Mouse (Mus musculus): ENCODE results near the gene Npm3. TPM values are rescaled to one million over a fixed set of nuclear protein-coding genes. Genes with fewer than 3 reads are reported as not detected.
A peak's percentile ranks its signal among the peaks of the same experiment; 100 is the strongest.

The Npm3 gene
- polyA plus RNA-seq (2016; fragmentation: Nextera tagmentation; extraction: Ambion mirVana) = 6.7 and 7.6 TPM in 2 replicates

DNA sequence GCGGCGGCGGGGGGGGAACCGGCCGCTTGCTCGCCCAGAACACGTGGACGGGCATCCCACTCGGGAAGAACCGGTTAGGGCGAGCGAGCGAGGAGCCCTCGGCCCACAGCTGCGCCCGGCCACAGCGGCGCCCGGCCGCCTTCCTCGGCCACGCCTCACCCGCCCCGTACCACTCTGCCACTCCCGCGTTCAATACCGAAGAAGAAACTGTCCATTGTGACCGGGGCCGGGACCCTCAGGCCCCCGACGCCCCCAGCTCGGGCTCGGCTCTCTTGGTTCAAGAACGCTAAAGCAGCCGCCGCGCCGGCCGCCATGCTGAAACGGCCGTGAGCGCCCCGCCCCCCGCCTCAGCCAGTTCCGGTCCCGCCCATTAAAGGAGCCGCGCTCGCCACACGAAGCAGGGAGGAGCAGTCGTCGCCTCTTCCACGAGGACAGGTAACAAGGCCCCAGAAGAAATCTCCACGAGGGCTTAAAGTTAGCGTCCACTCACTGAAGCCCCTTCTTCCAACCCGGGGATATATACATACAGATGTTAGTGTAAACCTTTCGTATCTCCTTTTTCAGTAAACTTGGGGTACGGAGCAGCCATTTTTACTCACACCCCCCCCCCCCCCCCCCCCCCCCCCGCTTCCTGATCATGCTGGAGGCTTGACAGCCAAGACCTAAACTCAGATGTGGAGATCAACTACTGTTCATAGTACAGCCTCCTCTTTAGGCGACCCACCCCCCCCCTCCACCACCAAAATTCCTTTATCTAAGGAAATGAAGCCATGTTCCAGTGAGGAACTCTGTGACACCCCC, at the start of gene Npm3:
Gene Npm3, minus strand, starts transcription at position 349 of the 801 bp plus-strand sequence.
- peaks cover 39% of the 10 kb centered on the region for H3K27me3 ChIP-seq
- H3K4me3 ChIP-seq = peak within 1 kb of the TSS; percentile 91
- under 1% methylated on average over 52 of the region's 60 CpGs for WGBS
- peaks cover 27% of the 10 kb centered on the region for H3K36me3 ChIP-seq
- peak; percentile 74 for ATAC-seq (ENCODE audit: low FRiP score)
- H3K4me1 ChIP-seq = peaks cover 29% of the 10 kb centered on the region
- no peaks in the 10 kb centered on the region for H3K9me3 ChIP-seq (replicated peaks)
- H3K4me2 ChIP-seq (replicated peaks) = peak within 1 kb of the TSS; percentile 95
- no peak within 1 kb of the TSS for H3K27ac ChIP-seq
- peak within 1 kb of the TSS; percentile 89 for H3K9ac ChIP-seq

DNA sequence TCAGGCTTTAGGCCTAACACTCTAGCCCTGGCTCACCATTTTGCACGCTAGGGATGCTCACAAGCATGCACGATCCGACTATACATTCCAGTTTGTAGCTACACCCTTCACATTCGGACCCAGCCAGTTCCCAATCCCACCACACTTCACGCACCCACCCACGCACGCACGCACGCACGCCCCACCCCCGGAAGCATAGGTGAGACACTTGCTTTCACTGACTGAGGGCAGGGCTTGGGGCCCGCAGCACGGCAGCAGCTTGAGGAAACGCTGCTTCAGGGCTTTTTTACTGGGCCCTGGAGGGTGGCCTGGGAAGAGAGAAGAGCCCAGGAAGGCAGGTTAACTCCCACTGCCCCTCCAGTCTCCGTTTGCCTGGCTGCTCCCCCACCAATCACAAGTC, 47.5 kb upstream of the Npm3 start:
- no peak overlapping the region for H3K4me3 ChIP-seq
- H3K36me3 ChIP-seq = no peaks in the 10 kb centered on the region
- no peaks in the 10 kb centered on the region for H3K9me3 ChIP-seq (replicated peaks)
- no peak overlapping the region for H3K4me2 ChIP-seq (replicated peaks)
- no peak overlapping the region for H3K27ac ChIP-seq
- no peak for ATAC-seq (ENCODE audit: low FRiP score)
- H3K4me1 ChIP-seq = peaks cover 10% of the 10 kb centered on the region
- no peak overlapping the region for H3K9ac ChIP-seq
- 79% methylated on average over 15 of the region's 15 CpGs for WGBS
- H3K27me3 ChIP-seq = no peaks in the 10 kb centered on the region

DNA sequence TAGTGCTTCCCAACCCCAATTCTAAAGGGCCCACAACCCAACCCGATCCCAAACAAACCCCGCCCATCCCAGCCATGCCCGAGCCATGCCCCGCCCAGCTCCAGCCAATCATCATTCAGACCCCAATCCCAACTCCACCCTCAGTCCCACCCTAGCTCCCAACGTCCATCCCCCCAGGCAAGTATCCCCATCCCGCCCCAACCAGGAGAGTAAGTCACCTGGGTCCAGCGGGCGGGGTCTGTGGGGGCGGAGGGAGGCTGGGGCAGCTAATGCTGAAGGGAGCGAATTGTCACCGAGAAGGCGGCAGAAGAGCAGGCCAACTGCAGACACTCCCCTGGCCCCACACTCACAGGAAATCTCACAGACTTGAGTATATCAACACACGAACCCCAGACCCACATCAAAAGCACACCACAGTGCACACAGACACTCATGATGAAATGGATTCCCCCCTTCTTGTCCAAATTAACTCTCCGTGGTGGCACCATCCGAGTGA, 46.7 kb upstream of the Npm3 start:
- WGBS = 13% methylated on average over 15 of the region's 15 CpGs
- ATAC-seq (ENCODE audit: low FRiP score) = no peak
- Histone ChIP-seq H3K4me3 (peak overlapping the region; percentile 10; the same call in 1 of the 2 replicates), H3K4me2 (replicated peaks) (peak overlapping the region; percentile 46), H3K27me3 (no peaks in the 10 kb centered on the region), H3K9me3 (replicated peaks) (no peaks in the 10 kb centered on the region), H3K4me1 (peaks cover 10% of the 10 kb centered on the region), H3K36me3 (no peaks in the 10 kb centered on the region), H3K9ac (no peak overlapping the region), H3K27ac (no peak overlapping the region)

DNA sequence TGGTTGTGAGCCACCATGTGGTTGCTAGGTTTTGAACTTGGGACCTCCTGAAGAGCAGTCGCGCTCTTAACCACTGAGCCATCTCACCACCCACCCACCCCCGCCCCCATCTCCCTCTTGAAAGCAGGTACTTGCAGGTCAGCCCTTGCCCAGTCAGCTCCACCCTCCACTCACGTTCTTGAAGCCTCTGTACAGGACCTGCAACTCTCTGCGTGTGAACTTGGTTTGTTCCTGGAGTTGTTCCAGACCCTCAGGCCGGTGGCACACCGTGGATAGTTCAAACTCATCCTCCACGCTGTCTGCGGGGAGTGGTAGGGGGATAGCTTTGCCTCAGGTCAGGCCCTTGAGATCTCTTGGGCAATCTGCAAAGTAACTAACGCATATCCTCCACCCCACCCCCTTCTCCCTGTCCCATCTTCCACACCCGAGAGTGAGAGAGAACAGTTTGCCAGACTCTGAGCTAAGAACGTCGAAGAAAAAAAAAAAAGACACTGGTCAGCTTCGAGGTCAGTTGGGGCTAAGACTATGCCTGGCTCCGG, 46.1 kb upstream of the Npm3 start:
- H3K4me1 ChIP-seq = peaks cover 10% of the 10 kb centered on the region
- no peaks in the 10 kb centered on the region for H3K27me3 ChIP-seq
- 31% methylated on average over 15 of the region's 15 CpGs for WGBS
- H3K4me2 ChIP-seq (replicated peaks) = peak overlapping the region; percentile 46
- no peaks in the 10 kb centered on the region for H3K36me3 ChIP-seq
- H3K9ac ChIP-seq = no peak overlapping the region
- H3K9me3 ChIP-seq (replicated peaks) = no peaks in the 10 kb centered on the region
- no peak overlapping the region for H3K27ac ChIP-seq
- 0 out of 2 replicates have a peak overlapping the region, but pooled peaks have one; percentile 10 for H3K4me3 ChIP-seq
- ATAC-seq (ENCODE audit: low FRiP score) = no peak

DNA sequence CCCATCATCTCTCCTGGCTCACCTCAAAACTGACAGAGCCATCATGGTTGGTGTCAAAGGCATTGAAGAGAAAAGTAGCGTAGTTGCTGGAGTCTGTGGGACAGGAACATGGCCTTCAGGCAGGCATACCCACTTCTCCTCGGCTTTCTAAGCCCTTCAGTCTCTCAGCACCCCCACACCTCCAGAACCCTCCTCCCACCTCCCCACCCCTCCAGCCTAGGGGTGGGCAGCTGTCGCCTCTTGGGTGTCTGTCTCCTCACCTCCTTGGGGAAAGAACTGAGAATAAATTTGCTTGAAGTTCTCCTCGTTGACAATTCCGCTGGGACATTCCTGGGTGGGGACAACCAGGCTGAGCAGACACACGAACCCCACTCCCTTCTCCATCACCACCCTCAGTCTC, 45.3 kb upstream of the Npm3 start:
- no peak for ATAC-seq (ENCODE audit: low FRiP score)
- WGBS = 75% methylated on average over 6 of the region's 6 CpGs

DNA sequence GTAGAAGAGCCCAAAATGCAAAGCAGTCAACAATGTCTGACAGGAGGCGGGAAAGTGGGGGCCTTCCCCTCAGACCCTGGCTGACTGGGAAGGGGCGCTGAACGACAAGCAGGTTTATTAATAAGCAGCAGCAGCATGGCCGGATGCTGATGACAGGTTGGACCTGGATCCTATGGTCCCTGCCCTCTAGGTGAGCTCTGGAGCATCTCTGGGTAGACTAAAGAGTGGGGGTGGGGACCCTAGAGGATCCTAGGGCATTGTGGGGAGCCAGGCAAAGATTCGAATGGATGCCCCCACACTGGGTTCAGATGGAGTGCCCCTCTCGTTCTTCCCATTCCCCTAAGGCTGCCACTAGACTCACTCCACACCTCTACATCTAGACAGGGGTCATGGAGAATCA, 43.0 kb upstream of the Npm3 start:
- no peak for ATAC-seq (ENCODE audit: low FRiP score)
- Histone ChIP-seq H3K27me3 (no peaks in the 10 kb centered on the region), H3K9ac (no peak overlapping the region), H3K27ac (no peak overlapping the region), H3K4me2 (replicated peaks) (no peak overlapping the region), H3K4me3 (no peak overlapping the region), H3K9me3 (replicated peaks) (no peaks in the 10 kb centered on the region), H3K36me3 (no peaks in the 10 kb centered on the region), H3K4me1 (peaks cover 10% of the 10 kb centered on the region)
- WGBS = 86% methylated on average over 6 of the region's 6 CpGs

More for the DNA sequence above, 45.3 kb upstream of the Npm3 start:
- H3K4me3 ChIP-seq = no peak overlapping the region
- H3K27ac ChIP-seq = no peak overlapping the region
- H3K4me2 ChIP-seq (replicated peaks) = no peak overlapping the region
- H3K9ac ChIP-seq = no peak overlapping the region
- H3K27me3 ChIP-seq = no peaks in the 10 kb centered on the region
- no peaks in the 10 kb centered on the region for H3K9me3 ChIP-seq (replicated peaks)
- H3K36me3 ChIP-seq = no peaks in the 10 kb centered on the region
- H3K4me1 ChIP-seq = peaks cover 10% of the 10 kb centered on the region

DNA sequence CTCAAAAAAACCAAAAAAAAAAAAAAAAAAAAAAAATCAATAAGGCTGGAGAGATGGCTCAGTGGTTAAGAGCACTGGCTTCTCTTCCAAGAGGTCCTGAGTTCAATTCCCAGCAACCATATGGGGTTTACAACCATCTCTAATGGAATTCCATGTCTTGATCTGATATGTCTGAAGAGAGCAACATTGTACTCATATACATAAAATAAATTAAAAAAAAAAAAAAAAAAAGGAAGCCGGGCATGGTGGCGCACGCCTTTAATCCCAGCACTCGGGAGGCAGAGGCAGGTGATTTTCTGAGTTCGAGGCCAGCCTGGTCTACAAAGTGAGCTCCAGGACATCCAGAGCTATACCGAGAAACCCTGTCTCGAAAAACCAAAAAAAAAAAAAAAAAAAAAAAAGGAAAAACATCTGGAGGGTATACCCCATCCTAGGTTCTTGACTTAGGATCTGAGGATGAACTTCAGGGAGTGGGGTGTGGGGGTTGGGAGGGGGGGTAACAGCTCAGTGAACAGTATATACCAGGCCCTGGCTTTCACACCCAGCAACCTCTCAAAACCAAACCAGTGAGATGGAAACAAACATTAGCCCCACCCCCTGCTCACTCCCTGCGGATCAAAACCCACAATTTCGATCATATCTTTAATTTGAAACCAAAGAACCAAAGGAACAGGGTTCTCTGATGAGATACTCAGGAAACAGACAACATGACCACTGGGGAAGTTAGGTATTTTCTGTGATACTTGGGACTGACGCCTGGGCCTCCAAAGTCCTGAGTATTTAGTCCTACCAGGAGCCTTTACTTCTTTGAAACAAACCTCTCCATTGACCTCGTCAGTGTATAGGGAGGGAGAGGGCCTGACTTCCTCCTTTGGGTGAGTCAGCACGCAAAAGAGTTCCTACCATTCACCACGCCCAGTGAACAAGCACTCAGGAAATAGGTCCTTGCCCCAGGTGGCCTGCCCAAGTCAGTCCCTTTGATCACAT, 40.8 kb upstream of the Npm3 start:
- H3K27ac ChIP-seq = no peak overlapping the region
- H3K36me3 ChIP-seq = no peaks in the 10 kb centered on the region
- H3K4me3 ChIP-seq = no peak overlapping the region
- no peak overlapping the region for H3K4me2 ChIP-seq (replicated peaks)
- no peak for ATAC-seq (ENCODE audit: low FRiP score)
- H3K4me1 ChIP-seq = peaks cover 4% of the 10 kb centered on the region; the same call in 1 of the 2 replicates
- no peaks in the 10 kb centered on the region for H3K27me3 ChIP-seq
- WGBS = 77% methylated on average over 11 of the region's 13 CpGs
- H3K9me3 ChIP-seq (replicated peaks) = no peaks in the 10 kb centered on the region
- H3K9ac ChIP-seq = no peak overlapping the region

DNA sequence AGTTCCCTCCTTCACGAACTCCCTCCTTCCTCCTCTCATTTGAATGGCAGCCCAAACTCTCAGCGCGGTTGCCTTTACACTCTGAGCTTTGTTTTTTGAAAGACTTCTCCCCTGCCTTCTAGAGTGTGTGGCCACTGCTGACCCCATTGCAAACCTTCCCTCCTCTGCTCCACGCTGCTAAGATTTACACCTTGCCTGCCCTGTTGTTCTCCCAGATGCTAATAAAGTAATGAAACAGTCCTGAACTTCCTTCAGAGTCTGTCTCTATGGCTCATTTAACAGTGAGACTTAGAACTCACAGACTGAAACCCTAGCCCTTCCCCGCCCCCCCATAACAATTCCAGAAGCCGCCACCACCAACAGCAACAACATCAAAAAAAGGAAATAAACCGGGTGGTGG, 40.0 kb upstream of the Npm3 start:
- Histone ChIP-seq H3K27me3 (no peaks in the 10 kb centered on the region), H3K36me3 (no peaks in the 10 kb centered on the region), H3K4me3 (no peak overlapping the region), H3K4me2 (replicated peaks) (no peak overlapping the region), H3K9me3 (replicated peaks) (no peaks in the 10 kb centered on the region), H3K27ac (no peak overlapping the region), H3K4me1 (peaks cover 4% of the 10 kb centered on the region; the same call in 1 of the 2 replicates), H3K9ac (no peak overlapping the region)
- no peak for ATAC-seq (ENCODE audit: low FRiP score)
- 82% methylated on average over 7 of the region's 7 CpGs for WGBS

DNA sequence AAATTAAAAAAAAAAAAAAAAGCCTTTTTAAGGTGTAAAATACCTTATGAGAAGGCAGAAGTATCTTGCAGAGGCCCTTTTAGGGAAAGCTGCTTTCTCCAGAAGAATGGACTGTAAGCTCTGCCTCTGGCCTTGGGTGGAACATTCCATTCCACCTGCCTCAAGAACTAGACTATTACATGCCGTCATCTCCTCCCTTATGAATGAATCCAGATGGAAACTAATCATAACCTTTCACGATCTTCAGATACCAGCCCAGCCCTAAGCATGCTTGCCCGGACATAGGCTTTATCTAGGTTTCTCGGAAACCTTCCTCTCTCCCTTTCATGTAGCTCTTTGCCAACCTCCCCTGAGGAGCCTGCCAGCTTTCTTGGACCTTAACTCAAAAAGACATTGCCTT, 38.9 kb upstream of the Npm3 start:
- no peaks in the 10 kb centered on the region for H3K36me3 ChIP-seq
- H3K27ac ChIP-seq = no peak overlapping the region
- H3K4me1 ChIP-seq = peaks cover 9% of the 10 kb centered on the region; the same call in 1 of the 2 replicates
- no peak for ATAC-seq (ENCODE audit: low FRiP score)
- H3K27me3 ChIP-seq = no peaks in the 10 kb centered on the region
- no peaks in the 10 kb centered on the region for H3K9me3 ChIP-seq (replicated peaks)
- 87% methylated on average over 4 of the region's 4 CpGs for WGBS
- no peak overlapping the region for H3K4me3 ChIP-seq
- H3K9ac ChIP-seq = no peak overlapping the region
- H3K4me2 ChIP-seq (replicated peaks) = no peak overlapping the region

DNA sequence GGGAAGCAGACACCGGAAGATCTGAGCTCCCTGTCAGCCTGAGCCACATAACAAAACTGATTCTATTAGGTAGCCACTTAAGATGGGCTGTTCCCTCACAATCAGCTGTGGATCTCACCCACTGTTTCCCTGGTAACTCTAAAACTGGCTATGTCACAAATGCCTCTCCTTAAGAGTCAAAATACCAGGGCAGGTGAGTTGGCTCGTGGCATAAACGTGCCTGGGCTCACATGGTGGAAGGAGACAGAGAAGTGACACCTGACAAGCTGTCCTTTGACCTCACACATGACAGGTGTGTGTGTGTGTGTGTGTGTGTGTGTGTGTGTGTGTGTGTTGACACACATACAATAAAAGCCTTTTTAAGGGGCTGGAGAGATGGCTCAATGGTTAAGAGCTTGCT, 38.1 kb upstream of the Npm3 start:
- no peak for ATAC-seq (ENCODE audit: low FRiP score)
- 74% methylated on average over 3 of the region's 3 CpGs for WGBS
- no peak overlapping the region for H3K9ac ChIP-seq

DNA sequence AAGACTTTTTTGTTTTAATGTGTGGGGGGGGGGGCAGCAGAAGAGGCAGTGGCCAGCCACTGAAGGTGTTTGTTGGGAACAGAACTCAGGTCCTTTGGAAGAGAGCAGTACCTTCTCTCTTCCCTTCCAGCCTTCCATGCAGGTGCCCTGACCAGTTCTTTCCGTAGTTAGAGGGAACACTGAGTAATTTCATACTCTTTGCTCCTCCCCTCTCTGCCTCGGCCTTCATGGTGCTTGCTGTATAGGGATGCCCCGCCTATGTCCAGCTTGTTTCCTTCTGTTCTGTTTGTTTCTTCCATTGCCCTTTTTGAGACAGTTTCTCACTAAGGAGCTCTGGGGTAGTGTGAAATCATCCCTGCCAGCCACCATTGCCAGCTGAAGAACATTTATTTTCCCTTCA, 36.1 kb upstream of the Npm3 start:
- 78% methylated on average over 2 of the region's 3 CpGs for WGBS
- no peak overlapping the region for H3K4me3 ChIP-seq
- ATAC-seq (ENCODE audit: low FRiP score) = no peak

More for the DNA sequence above, 38.1 kb upstream of the Npm3 start:
- Histone ChIP-seq H3K27ac (no peak overlapping the region), H3K4me2 (replicated peaks) (no peak overlapping the region), H3K4me1 (peaks cover 5% of the 10 kb centered on the region; the same call in 1 of the 2 replicates), H3K27me3 (no peaks in the 10 kb centered on the region), H3K9me3 (replicated peaks) (no peaks in the 10 kb centered on the region), H3K4me3 (no peak overlapping the region), H3K36me3 (no peaks in the 10 kb centered on the region)

More for the DNA sequence above, 36.1 kb upstream of the Npm3 start:
- Histone ChIP-seq H3K27ac (no peak overlapping the region), H3K36me3 (no peaks in the 10 kb centered on the region), H3K9me3 (replicated peaks) (no peaks in the 10 kb centered on the region), H3K4me2 (replicated peaks) (no peak overlapping the region), H3K4me1 (peaks cover 20% of the 10 kb centered on the region), H3K9ac (no peak overlapping the region), H3K27me3 (no peaks in the 10 kb centered on the region)
